Mouse (Mus musculus): Measurements from ENCODE around the gene Rpl39.

- no peak for TF ChIP-seq CTCF (IDR thresholded peaks at IDR 0.05; ENCODE audit: borderline replicate concordance, control insufficient read depth, extremely low read depth, insufficient read depth, low read length, poor library complexity)
- TF ChIP-seq POLR2A (IDR thresholded peaks at IDR 0.05; ENCODE audit: control insufficient read depth, extremely low read depth, insufficient read depth, low read length, poor library complexity): no peak
Observed at GRCm38 (mm10) chrX:37117085-37117484, 31.9 kb upstream of the Rpl39 start.
